Mouse (Mus musculus) olfactory bulb, adult 2 months (tissue): ENCODE measurements around the gene Gm9821.

Source experiments
- CTCF ChIP-seq: fragments of 200-500 bp; IDR thresholded peaks from 2 replicates; pipeline ENCODE4 v1.5.1; 2012; ENCODE audit warnings: low read depth, mild to moderate bottlenecking, low read length, moderate library complexity; ENCODE audit not compliant: insufficient read depth
- POLR2A ChIP-seq: fragments of 200-500 bp; IDR thresholded peaks from 2 replicates; pipeline ENCODE4 v1.6.1; 2012; ENCODE audit warnings: mild to moderate bottlenecking, low read depth, low read length, moderate library complexity; ENCODE audit not compliant: insufficient read depth

- no peak for TF ChIP-seq CTCF
- TF ChIP-seq POLR2A: no peak
Observed at GRCm38 (mm10) chr2:91996006-91996405, 50.5 kb downstream of the Gm9821 start.
